Mouse (Mus musculus) heart, embryonic 14.5 days (tissue): ENCODE results near the gene Spdl1. TPM values are rescaled to one million over a fixed set of nuclear protein-coding genes. Genes with fewer than 3 reads are reported as not detected.
"Not testable (repeated sequence)": the region's sequence is repeated elsewhere in the genome, so short reads cannot be mapped to it uniquely, and the experiment has no call there.

Source experiments
- ATAC-seq: fragments of 200-750 bp; cut with Nextera tagmentation; 2 replicates; pipeline ENCODE4 v1.8.0; 2017; ENCODE audit warnings: low read depth, moderate TSS enrichment; ENCODE audit not compliant: insufficient number of reproducible peaks, insufficient read depth, low FRiP score
- H3K27ac ChIP-seq, 2 experiments: fragments of 200-500 bp in 1 of 2; fragments of 300-500 bp in 1 of 2; sonication (generic) in 1 of 2; replicated peaks in 1 of 2; 2 replicates each; pipeline ENCODE4 v1.5.1; 2012 to 2014; ENCODE audit warnings: low read depth in 2 of 2, low read length in 2 of 2, control low read depth in 1 of 2, mild to moderate bottlenecking in 1 of 2, mixed read lengths in 1 of 2; ENCODE audit not compliant: control insufficient read depth in 1 of 2, insufficient read depth in 1 of 2
- H3K27me3 ChIP-seq: fragments of 300-500 bp; sonication (generic); 2 replicates; pipeline ENCODE4 v1.6.1; 2014; ENCODE audit warnings: mild to moderate bottlenecking, low read length, control low read depth; ENCODE audit not compliant: control insufficient read depth, insufficient read depth
- H3K36me3 ChIP-seq: fragments of 300-500 bp; sonication (generic); 2 replicates; pipeline ENCODE4 v1.6.1; 2014; ENCODE audit warnings: mild to moderate bottlenecking, control low read depth, low read length, mixed read lengths; ENCODE audit not compliant: control insufficient read depth, insufficient read depth
- H3K4me1 ChIP-seq, 2 experiments: fragments of 200-500 bp in 1 of 2; fragments of 300-500 bp in 1 of 2; sonication (generic) in 1 of 2; 2 replicates each; pipeline ENCODE4 v1.6.1; 2012 to 2014; ENCODE audit warnings: low read length in 2 of 2, control low read depth in 1 of 2, mixed read lengths in 1 of 2; ENCODE audit not compliant: control insufficient read depth in 2 of 2, insufficient read depth in 2 of 2
- H3K4me2 ChIP-seq: fragments of 300-500 bp; sonication (generic); 2 replicates; pipeline ENCODE4 v1.6.1; 2014; ENCODE audit warnings: mild to moderate bottlenecking, low read length
- H3K4me3 ChIP-seq, 2 experiments: fragments of 200-500 bp in 1 of 2; fragments of 300-500 bp in 1 of 2; sonication (generic) in 1 of 2; 2 replicates each; pipeline ENCODE4 v1.5.1; 2012 to 2014; ENCODE audit warnings: low read length in 2 of 2, mild to moderate bottlenecking in 2 of 2, control low read depth in 1 of 2, low read depth in 1 of 2, moderate library complexity in 1 of 2; ENCODE audit not compliant: control insufficient read depth in 1 of 2, insufficient read depth in 1 of 2
- H3K9ac ChIP-seq: fragments of 300-500 bp; sonication (generic); 2 replicates; pipeline ENCODE4 v1.6.1; 2014; ENCODE audit warnings: mild to moderate bottlenecking, low read length
- H3K9me3 ChIP-seq: fragments of 300-500 bp; sonication (generic); 2 replicates; pipeline ENCODE4 v1.6.1; 2016; ENCODE audit warnings: low read length, control low read depth; ENCODE audit not compliant: control insufficient read depth
- WGBS: fragments of 180-500 bp; shearing (Covaris S2); extraction: QIAGEN DNeasy Blood & Tissue Kit; methylation state at CpG from one replicate; pipeline ENCODE4 v1.1.7; 2014; 5-methylcytosine and 5-hydroxymethylcytosine counted together
- polyA plus RNA-seq: library from polyadenylated mRNA; unstranded; fragments of >200 nt; fragmentation: Nextera tagmentation; extraction: Ambion mirVana; gene quantifications from 2 replicates; pipeline ENCODE4 v1.2.1, GENCODE M21; 2014

The Spdl1 gene
- polyA plus RNA-seq, 1 experiment from 2014 or later = 13.1 TPM

- H3K9me3 ChIP-seq, H3K27me3 ChIP-seq, H3K9ac ChIP-seq, ATAC-seq, H3K4me2 ChIP-seq, H3K27ac ChIP-seq, H3K4me1 ChIP-seq, H3K4me3 ChIP-seq, H3K36me3 ChIP-seq: not testable (repeated sequence)
- 75% methylated on average over 4 of the region's 4 CpGs for WGBS
These were observed 28.4 kb downstream of the Spdl1 start for GRCm38 (mm10) chr11:34805026-34805425.

- H3K4me3 ChIP-seq, H3K9ac ChIP-seq, H3K9me3 ChIP-seq, ATAC-seq, H3K27me3 ChIP-seq, H3K36me3 ChIP-seq, H3K4me1 ChIP-seq, H3K4me2 ChIP-seq, H3K27ac ChIP-seq: not testable (repeated sequence)
- 45% methylated on average over 8 of the region's 8 CpGs for WGBS
These were observed 35.4 kb downstream of the Spdl1 start for GRCm38 (mm10) chr11:34798066-34798465.

GRCm38 (mm10) chr11:34796097-34796496, 37.3 kb downstream of the Spdl1 start:
- H3K9me3 ChIP-seq = no peaks in the 10 kb centered on the region
- H3K27me3 ChIP-seq = no peaks in the 10 kb centered on the region
- no peak overlapping the region for H3K4me3 ChIP-seq
- H3K9ac ChIP-seq = no peak overlapping the region
- H3K4me1 ChIP-seq = no peaks in the 10 kb centered on the region
- no peak overlapping the region for H3K4me2 ChIP-seq
- ATAC-seq = no peak
- 27% methylated on average over 4 of the region's 4 CpGs for WGBS
- no peaks in the 10 kb centered on the region for H3K36me3 ChIP-seq
- H3K27ac ChIP-seq = no peak overlapping the region

- 49% methylated on average over 8 of the region's 8 CpGs for WGBS
These were observed 41.6 kb downstream of the Spdl1 start for GRCm38 (mm10) chr11:34791872-34792271.

GRCm38 (mm10) chr11:34784864-34785263, 48.6 kb downstream of the Spdl1 start:
- Histone ChIP-seq H3K27ac (no peak overlapping the region), H3K27me3 (no peaks in the 10 kb centered on the region), H3K9ac (no peak overlapping the region), H3K4me2 (no peak overlapping the region), H3K36me3 (no peaks in the 10 kb centered on the region), H3K9me3 (no peaks in the 10 kb centered on the region), H3K4me1 (no peaks in the 10 kb centered on the region), H3K4me3 (no peak overlapping the region)
- ATAC-seq = no peak

More at GRCm38 (mm10) chr11:34791872-34792271, 41.6 kb downstream of the Spdl1 start:
- H3K4me1 ChIP-seq = no peaks in the 10 kb centered on the region
- H3K4me2 ChIP-seq = no peak overlapping the region
- no peak overlapping the region for H3K4me3 ChIP-seq
- no peak overlapping the region for H3K9ac ChIP-seq
- no peaks in the 10 kb centered on the region for H3K36me3 ChIP-seq
- H3K9me3 ChIP-seq = no peaks in the 10 kb centered on the region
- no peak overlapping the region for H3K27ac ChIP-seq
- no peak for ATAC-seq
- no peaks in the 10 kb centered on the region for H3K27me3 ChIP-seq

GRCm38 (mm10) chr11:34783587-34784043, 49.8 kb downstream of the Spdl1 start, which contains the start of gene Dock2:
Gene Dock2, minus strand, starts transcription at chr11:34783892.
- Histone ChIP-seq H3K4me1 (no peaks in the 10 kb centered on the region), H3K4me3 (no peak within 1 kb of the TSS), H3K27ac (no peak within 1 kb of the TSS), H3K9me3 (no peaks in the 10 kb centered on the region), H3K9ac (no peak within 1 kb of the TSS), H3K36me3 (no peaks in the 10 kb centered on the region), H3K4me2 (no peak within 1 kb of the TSS), H3K27me3 (no peaks in the 10 kb centered on the region)
- 74% methylated on average over 12 of the region's 12 CpGs for WGBS
- ATAC-seq = no peak

GRCm38 (mm10) chr11:34782516-34783430, 50.7 kb downstream of the Spdl1 start:
- no peak overlapping the region for H3K9ac ChIP-seq
- no peaks in the 10 kb centered on the region for H3K27me3 ChIP-seq
- no peaks in the 10 kb centered on the region for H3K4me1 ChIP-seq
- H3K4me3 ChIP-seq = no peak overlapping the region
- no peak overlapping the region for H3K27ac ChIP-seq
- H3K4me2 ChIP-seq = no peak overlapping the region
- no peak for ATAC-seq
- no peaks in the 10 kb centered on the region for H3K36me3 ChIP-seq
- H3K9me3 ChIP-seq = no peaks in the 10 kb centered on the region
- 66% methylated on average over 8 of the region's 8 CpGs for WGBS
